Mouse (Mus musculus) forebrain, embryonic 13.5 days (tissue): ENCODE results near the gene Gm29666. TPM values are rescaled to one million over a fixed set of nuclear protein-coding genes. Genes with fewer than 3 reads are reported as not detected.

Experiments
- ATAC-seq: fragments of 200-750 bp; cut with Nextera tagmentation; 2 replicates; pipeline ENCODE4 v1.8.0; 2017
- H3K27ac ChIP-seq: fragments of 300-500 bp; sonication (generic); 2 replicates; pipeline ENCODE4 v1.5.1; 2015; ENCODE audit warnings: inconsistent platforms, mild to moderate bottlenecking, moderate library complexity
- H3K27me3 ChIP-seq: fragments of 300-500 bp; sonication (generic); 2 replicates; pipeline ENCODE4 v1.6.1; 2015; ENCODE audit warnings: mild to moderate bottlenecking, inconsistent platforms
- H3K36me3 ChIP-seq: fragments of 300-500 bp; sonication (generic); 2 replicates; pipeline ENCODE4 v1.6.1; 2015; ENCODE audit warnings: mild to moderate bottlenecking, inconsistent platforms; ENCODE audit not compliant: poor library complexity, severe bottlenecking
- H3K4me1 ChIP-seq: fragments of 300-500 bp; sonication (generic); 2 replicates; pipeline ENCODE4 v1.6.1; 2015; ENCODE audit warnings: inconsistent platforms
- H3K4me2 ChIP-seq: fragments of 300-500 bp; sonication (generic); 2 replicates; pipeline ENCODE4 v1.6.1; 2015; ENCODE audit warnings: inconsistent platforms, mild to moderate bottlenecking, moderate library complexity
- H3K4me3 ChIP-seq: fragments of 300-500 bp; sonication (generic); 2 replicates; pipeline ENCODE4 v1.5.1; 2015; ENCODE audit warnings: mild to moderate bottlenecking, inconsistent platforms
- H3K9ac ChIP-seq: fragments of 300-500 bp; sonication (generic); 2 replicates; pipeline ENCODE4 v1.6.1; 2015; ENCODE audit warnings: mild to moderate bottlenecking, inconsistent platforms
- H3K9me3 ChIP-seq: fragments of 300-500 bp; sonication (generic); replicated peaks from 2 replicates; pipeline ENCODE4 v1.6.1; 2016; ENCODE audit warnings: inconsistent platforms
- WGBS: fragments of 180-500 bp; shearing (Covaris S2); methylation state at CpG from one replicate; pipeline ENCODE4 v1.1.7; 2015; 5-methylcytosine and 5-hydroxymethylcytosine counted together
- polyA plus RNA-seq: library from polyadenylated mRNA; unstranded; fragments of >200 nt; fragmentation: Nextera tagmentation; extraction: Ambion mirVana; gene quantifications from 2 replicates; pipeline ENCODE4 v1.2.1, GENCODE M21; 2015

Gm29666 gene
- polyA plus RNA-seq, 1 experiment from 2014 or later: 1.1 TPM

- Histone ChIP-seq H3K4me1 (no peaks in the 10 kb centered on the region), H3K27ac (no peak overlapping the region), H3K9ac (no peak overlapping the region), H3K4me2 (no peak overlapping the region), H3K9me3 (no peaks in the 10 kb centered on the region), H3K36me3 (peaks cover 67% of the 10 kb centered on the region), H3K4me3 (no peak overlapping the region), H3K27me3 (no peaks in the 10 kb centered on the region)
- 86% methylated on average over 5 of the region's 5 CpGs for WGBS
- no peak for ATAC-seq
Measured at GRCm38 (mm10) chr15:84944319-84944718, 24.5 kb upstream of the Gm29666 start.

GRCm38 (mm10) chr15:84942647-84943285 lies 22.9 kb upstream of the Gm29666 start:
- no peaks in the 10 kb centered on the region for H3K27me3 ChIP-seq
- ATAC-seq: peak; percentile 66; the same call in 1 of the 2 replicates
- H3K4me1 ChIP-seq: no peaks in the 10 kb centered on the region
- no peak overlapping the region for H3K4me2 ChIP-seq
- WGBS: 68% methylated on average over 11 of the region's 11 CpGs
- H3K36me3 ChIP-seq: peaks cover 67% of the 10 kb centered on the region
- no peak overlapping the region for H3K4me3 ChIP-seq
- no peak overlapping the region for H3K27ac ChIP-seq
- H3K9ac ChIP-seq: no peak overlapping the region
- no peaks in the 10 kb centered on the region for H3K9me3 ChIP-seq

- no peak overlapping the region for H3K27ac ChIP-seq
- no peaks in the 10 kb centered on the region for H3K4me1 ChIP-seq
- ATAC-seq: no peak
- no peak overlapping the region for H3K9ac ChIP-seq
- no peaks in the 10 kb centered on the region for H3K27me3 ChIP-seq
- peaks cover 83% of the 10 kb centered on the region for H3K36me3 ChIP-seq
- 83% methylated on average over 12 of the region's 12 CpGs for WGBS
- H3K9me3 ChIP-seq: no peaks in the 10 kb centered on the region
- no peak overlapping the region for H3K4me3 ChIP-seq
- no peak overlapping the region for H3K4me2 ChIP-seq
Measured at GRCm38 (mm10) chr15:84940102-84940501, 20.3 kb upstream of the Gm29666 start.

- WGBS: 79% methylated on average over 16 of the region's 16 CpGs
- Histone ChIP-seq H3K36me3 (peaks cover 100% of the 10 kb centered on the region), H3K27me3 (no peaks in the 10 kb centered on the region), H3K27ac (no peak overlapping the region), H3K9ac (no peak overlapping the region), H3K9me3 (no peaks in the 10 kb centered on the region), H3K4me1 (no peaks in the 10 kb centered on the region), H3K4me3 (no peak overlapping the region), H3K4me2 (no peak overlapping the region)
- ATAC-seq: no peak
Measured at GRCm38 (mm10) chr15:84934901-84935300, 15.1 kb upstream of the Gm29666 start.

GRCm38 (mm10) chr15:84932351-84932750 lies 12.5 kb upstream of the Gm29666 start:
- 89% methylated on average over 5 of the region's 5 CpGs for WGBS
- peaks cover 100% of the 10 kb centered on the region for H3K36me3 ChIP-seq
- H3K4me2 ChIP-seq: no peak overlapping the region
- H3K4me3 ChIP-seq: no peak overlapping the region
- H3K27me3 ChIP-seq: no peaks in the 10 kb centered on the region
- ATAC-seq: no peak
- H3K27ac ChIP-seq: no peak overlapping the region
- no peak overlapping the region for H3K9ac ChIP-seq
- H3K9me3 ChIP-seq: no peaks in the 10 kb centered on the region
- no peaks in the 10 kb centered on the region for H3K4me1 ChIP-seq

GRCm38 (mm10) chr15:84925495-84926018 lies 5.7 kb upstream of the Gm29666 start:
- Histone ChIP-seq H3K27me3 (no peaks in the 10 kb centered on the region), H3K4me3 (peak overlapping the region; percentile 99), H3K9ac (peak overlapping the region; percentile 45; the same call in 1 of the 2 replicates), H3K9me3 (no peaks in the 10 kb centered on the region), H3K36me3 (peaks cover 34% of the 10 kb centered on the region), H3K27ac (no peak overlapping the region), H3K4me1 (peaks cover 34% of the 10 kb centered on the region), H3K4me2 (peak overlapping the region; percentile 88)
- no peak for ATAC-seq
- 74% methylated on average over 1 of the region's 1 CpGs for WGBS

GRCm38 (mm10) chr15:84924781-84925315 lies 5.0 kb upstream of the Gm29666 start:
- Histone ChIP-seq H3K4me1 (peaks cover 34% of the 10 kb centered on the region), H3K9ac (peak overlapping the region; percentile 99), H3K4me3 (peak overlapping the region; percentile 99), H3K36me3 (peaks cover 27% of the 10 kb centered on the region), H3K4me2 (peak overlapping the region; percentile 88), H3K27ac (no peak overlapping the region), H3K9me3 (no peaks in the 10 kb centered on the region), H3K27me3 (no peaks in the 10 kb centered on the region)
- WGBS: 14% methylated on average over 9 of the region's 9 CpGs
- no peak for ATAC-seq

GRCm38 (mm10) chr15:84923508-84924181 lies 3.8 kb upstream of the Gm29666 start:
- peak; percentile 80 for ATAC-seq
- no peaks in the 10 kb centered on the region for H3K9me3 ChIP-seq
- peak overlapping the region; percentile 99 for H3K4me3 ChIP-seq
- H3K27me3 ChIP-seq: no peaks in the 10 kb centered on the region
- peak overlapping the region; percentile 99 for H3K9ac ChIP-seq
- under 1% methylated on average over 53 of the region's 68 CpGs for WGBS
- peaks cover 22% of the 10 kb centered on the region for H3K36me3 ChIP-seq
- H3K4me2 ChIP-seq: peak overlapping the region; percentile 88
- peak overlapping the region; percentile 95 for H3K27ac ChIP-seq
- H3K4me1 ChIP-seq: peaks cover 34% of the 10 kb centered on the region

GRCm38 (mm10) chr15:84922884-84923507 lies 3.2 kb upstream of the Gm29666 start, which contains the start of gene Nup50:
TSS of gene Nup50 (plus strand) at chr15:84923411.
- WGBS: under 1% methylated on average over 50 of the region's 60 CpGs
- Histone ChIP-seq H3K4me1 (peaks cover 34% of the 10 kb centered on the region), H3K36me3 (peaks cover 15% of the 10 kb centered on the region), H3K9me3 (no peaks in the 10 kb centered on the region), H3K4me2 (peak within 1 kb of the TSS; percentile 88), H3K9ac (peak within 1 kb of the TSS; percentile 99), H3K27me3 (no peaks in the 10 kb centered on the region), H3K27ac (peak within 1 kb of the TSS; percentile 95), H3K4me3 (peak within 1 kb of the TSS; percentile 99)
- peak; percentile 93 for ATAC-seq

- H3K9ac ChIP-seq: no peak overlapping the region
- peaks cover 16% of the 10 kb centered on the region for H3K36me3 ChIP-seq
- no peak overlapping the region for H3K4me2 ChIP-seq
- ATAC-seq: no peak
- H3K4me1 ChIP-seq: no peaks in the 10 kb centered on the region
- 86% methylated on average over 3 of the region's 3 CpGs for WGBS
- no peak overlapping the region for H3K4me3 ChIP-seq
- peaks cover 9% of the 10 kb centered on the region; the same call in 1 of the 2 replicates for H3K9me3 ChIP-seq
- H3K27me3 ChIP-seq: no peaks in the 10 kb centered on the region
- no peak overlapping the region for H3K27ac ChIP-seq
Measured at GRCm38 (mm10) chr15:84913201-84913600, 6.6 kb downstream of the Gm29666 start.

- ATAC-seq: no peak
Measured at GRCm38 (mm10) chr15:84903843-84904385, 15.9 kb downstream of the Gm29666 start.

More at GRCm38 (mm10) chr15:84903843-84904385, 15.9 kb downstream of the Gm29666 start:
- 69% methylated on average over 7 of the region's 7 CpGs for WGBS
- no peak overlapping the region for H3K4me3 ChIP-seq
- H3K36me3 ChIP-seq: no peaks in the 10 kb centered on the region
- H3K4me1 ChIP-seq: peaks cover 4% of the 10 kb centered on the region
- H3K4me2 ChIP-seq: no peak overlapping the region
- H3K9me3 ChIP-seq: no peaks in the 10 kb centered on the region
- H3K27ac ChIP-seq: no peak overlapping the region
- no peak overlapping the region for H3K9ac ChIP-seq
- no peaks in the 10 kb centered on the region for H3K27me3 ChIP-seq
